Mouse (Mus musculus) left cerebral cortex, postnatal 25 days (tissue): ENCODE data around the gene Id4. TPM values are rescaled to one million over a fixed set of nuclear protein-coding genes. Genes with fewer than 3 reads are reported as not detected.

Experiments
- DNase-seq, 2 experiments: peaks; one replicate each; pipeline ENCODE4 v3.0.0; 2022; ENCODE audit warnings: low spot score in 2 of 2, mixed read lengths in 1 of 2
- intact Hi-C: fragments of 180-260 bp; cut with DNase I; formaldehyde crosslinking; loops from one replicate; pipeline ENCODE4 v1.15.1; 2025
- total RNA-seq, 2 experiments: library from RNA; stranded (reverse); gene quantifications; 2 replicates each; pipeline ENCODE4 v1.2.3; 2021

Gene Id4
- 10 to 100 TPM; 36.2 to 42.2 TPM for total RNA-seq

DNA sequence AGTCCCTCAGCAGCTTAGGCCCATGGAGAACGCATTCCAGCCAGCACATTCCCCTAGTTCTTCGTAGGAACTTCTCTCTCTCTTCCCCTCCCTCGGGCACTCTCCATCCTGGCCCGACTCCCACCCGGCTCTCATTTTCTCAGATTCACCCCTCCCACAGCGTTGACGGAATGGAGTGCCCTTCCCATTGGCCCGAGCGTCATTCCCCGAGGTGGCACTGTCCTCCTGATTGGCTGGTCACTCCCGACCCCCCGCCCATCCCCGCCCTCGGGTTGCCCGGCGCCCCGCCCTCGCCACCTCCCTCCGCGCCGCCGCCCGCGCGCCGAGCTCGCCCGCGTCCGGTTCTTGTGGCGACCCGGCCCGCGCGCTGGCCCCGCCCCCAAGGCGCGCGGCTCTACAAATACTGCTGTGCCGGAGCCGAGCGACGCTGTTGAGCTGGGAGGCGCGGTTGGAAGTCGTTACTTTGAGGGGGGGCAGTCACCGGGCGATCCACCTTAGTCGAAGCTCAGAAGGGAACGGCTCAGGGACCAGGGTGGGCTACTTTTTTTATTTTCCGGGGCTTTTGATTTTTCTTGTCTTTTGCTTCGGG, at the start of gene Id4:
Gene Id4, plus strand, starts transcription at position 539 of the 589 bp plus-strand sequence.
- DNase-seq = peak; percentile 90 to 98
- intact Hi-C loops = loop anchor here (1.0 to 10.0 kb wide), 3 partner anchors 33 to 416 kb away; no protein-coding TSS in a partner anchor

GRCm38 (mm10) chr13:48227136-48227535, 33.9 kb upstream of the Id4 start:
- intact Hi-C loops = loop anchor here (1.0 kb wide), 1 partner anchor 34 kb away; the partner anchor contains the start of gene Id4
- DNase-seq = peak; percentile 12 to 15

GRCm38 (mm10) chr13:48227712-48228111, 33.3 kb upstream of the Id4 start:
- peak; percentile 93 to 97 for DNase-seq
- intact Hi-C loops = loop anchor here (1.0 kb wide), 1 partner anchor 34 kb away; the partner anchor contains the start of gene Id4

DNA sequence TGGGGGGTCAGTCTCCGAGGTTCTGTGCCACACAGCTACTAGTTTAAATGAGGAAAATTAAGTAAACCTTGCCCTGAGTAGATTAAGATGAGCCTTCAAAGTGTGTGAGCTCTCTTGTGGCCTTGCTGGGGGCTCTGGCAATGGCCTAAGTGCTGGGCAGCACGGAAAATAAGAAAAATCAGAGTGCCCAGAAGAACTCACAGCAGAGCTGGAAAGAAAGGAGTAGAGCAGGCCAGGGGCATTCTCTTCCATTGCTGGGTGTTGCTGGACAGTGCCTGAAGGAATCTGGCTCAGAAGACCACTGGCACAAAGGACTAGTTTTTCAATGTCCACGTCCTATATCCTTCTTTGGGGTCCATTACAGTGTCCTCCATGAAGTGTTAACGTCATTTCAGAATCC, 32.9 kb upstream of the Id4 start:
- intact Hi-C loops = no loop called here
- no peak for DNase-seq

- intact Hi-C loops = no loop called here
- DNase-seq = no peak
Observed at GRCm38 (mm10) chr13:48230996-48231395, 30.0 kb upstream of the Id4 start.

DNA sequence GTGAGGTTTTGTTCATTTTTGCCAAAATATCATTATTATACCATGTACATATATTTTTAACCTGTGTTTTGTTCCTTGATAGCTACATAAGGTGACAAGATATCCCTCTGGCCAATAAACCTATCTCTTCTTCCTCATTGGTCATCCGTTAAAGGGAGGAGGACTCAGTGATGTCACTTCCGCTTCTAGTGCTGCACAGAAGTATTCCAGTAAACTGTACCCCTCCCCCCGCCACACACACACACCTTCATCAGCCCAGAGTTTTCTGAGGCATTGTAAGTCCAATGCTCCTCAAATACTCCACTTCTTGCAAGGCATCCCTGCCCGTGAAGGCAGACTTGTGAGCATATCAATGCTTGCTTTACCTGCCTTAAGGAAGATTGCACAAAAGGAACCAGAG, 24.6 kb upstream of the Id4 start:
- intact Hi-C loops = no loop called here
- DNase-seq = no peak

GRCm38 (mm10) chr13:48236865-48237264, 24.2 kb upstream of the Id4 start:
- DNase-seq = no peak
- intact Hi-C loops = no loop called here

GRCm38 (mm10) chr13:48237516-48237915, 23.5 kb upstream of the Id4 start:
- intact Hi-C loops = no loop called here

DNA sequence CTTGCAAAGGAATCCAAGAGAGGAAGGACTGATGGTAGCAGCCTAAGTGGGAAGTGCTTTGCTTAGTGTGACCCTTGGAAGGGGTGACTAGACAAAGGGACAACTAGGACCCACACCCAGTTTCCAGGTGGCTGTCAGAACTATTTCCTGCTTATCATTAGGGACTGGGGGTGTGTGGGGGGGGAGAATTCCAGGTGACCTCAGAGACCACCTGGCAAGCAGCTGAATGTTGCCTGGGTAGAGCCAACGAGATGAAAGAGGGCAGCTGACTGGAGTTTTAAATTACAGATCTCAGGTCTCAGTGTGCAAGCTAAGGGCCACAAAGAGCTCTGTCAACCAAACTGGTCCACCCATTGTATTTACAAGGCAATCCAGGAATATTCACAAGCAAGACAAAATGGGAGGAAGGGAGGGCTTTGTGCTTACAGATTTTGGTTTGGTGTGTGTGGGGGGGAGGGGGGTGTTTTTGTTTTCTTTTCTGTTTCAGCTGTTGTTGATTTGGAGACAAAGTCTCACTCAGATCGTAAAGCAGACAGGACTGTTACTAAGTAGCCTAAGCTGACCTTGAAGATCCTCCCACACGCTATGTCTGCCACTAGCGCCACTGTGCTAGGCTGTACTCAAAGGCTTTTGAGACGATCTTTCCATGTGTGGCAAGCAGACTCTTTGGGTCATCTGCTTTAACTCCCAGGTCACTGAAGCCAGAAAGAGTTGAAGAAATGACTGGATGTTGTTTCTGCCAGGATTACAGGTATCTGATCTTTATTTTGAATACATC, 15.6 kb upstream of the Id4 start:
- no peak for DNase-seq
- intact Hi-C loops = no loop called here

More at GRCm38 (mm10) chr13:48237516-48237915, 23.5 kb upstream of the Id4 start:
- DNase-seq = no peak

DNA sequence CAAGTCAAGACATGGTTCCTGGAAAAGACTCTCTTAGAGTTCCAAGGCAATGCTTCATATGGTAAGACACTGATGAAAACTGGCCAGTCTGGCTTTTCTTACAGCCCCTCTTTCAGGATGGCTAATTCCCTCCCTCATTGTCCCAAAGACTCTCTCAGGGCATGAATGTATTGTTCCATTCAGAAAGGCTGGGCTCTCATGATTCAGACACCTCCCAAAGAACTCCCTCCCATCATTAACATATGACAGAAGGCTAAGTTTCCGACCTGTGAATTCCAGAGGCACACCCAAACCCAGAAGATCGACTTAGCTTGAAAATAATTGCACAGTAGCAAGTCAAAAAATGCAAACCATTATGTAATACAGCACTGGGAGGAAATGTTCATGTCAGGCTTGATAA, 8.5 kb upstream of the Id4 start:
- intact Hi-C loops = no loop called here
- no peak for DNase-seq

DNA sequence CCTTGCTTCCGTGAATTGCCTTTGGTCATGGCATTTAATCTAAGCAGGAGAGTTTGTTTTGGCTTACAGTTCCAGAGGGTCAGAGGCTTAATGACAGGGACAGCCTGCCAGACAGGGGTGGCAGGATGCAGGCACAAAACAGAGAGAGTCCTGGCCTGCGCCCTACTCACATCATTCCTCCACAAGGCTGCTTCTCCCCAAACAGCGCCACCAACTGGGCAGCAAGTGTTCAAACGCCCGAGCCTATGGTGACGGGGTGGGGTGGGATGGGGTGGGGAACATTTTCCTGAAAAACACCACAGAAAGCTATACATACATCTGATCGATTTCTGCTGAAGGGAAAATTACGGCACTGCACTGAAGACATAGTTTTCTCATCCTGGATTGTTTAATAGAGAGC, 6.0 kb upstream of the Id4 start:
- intact Hi-C loops = no loop called here

DNA sequence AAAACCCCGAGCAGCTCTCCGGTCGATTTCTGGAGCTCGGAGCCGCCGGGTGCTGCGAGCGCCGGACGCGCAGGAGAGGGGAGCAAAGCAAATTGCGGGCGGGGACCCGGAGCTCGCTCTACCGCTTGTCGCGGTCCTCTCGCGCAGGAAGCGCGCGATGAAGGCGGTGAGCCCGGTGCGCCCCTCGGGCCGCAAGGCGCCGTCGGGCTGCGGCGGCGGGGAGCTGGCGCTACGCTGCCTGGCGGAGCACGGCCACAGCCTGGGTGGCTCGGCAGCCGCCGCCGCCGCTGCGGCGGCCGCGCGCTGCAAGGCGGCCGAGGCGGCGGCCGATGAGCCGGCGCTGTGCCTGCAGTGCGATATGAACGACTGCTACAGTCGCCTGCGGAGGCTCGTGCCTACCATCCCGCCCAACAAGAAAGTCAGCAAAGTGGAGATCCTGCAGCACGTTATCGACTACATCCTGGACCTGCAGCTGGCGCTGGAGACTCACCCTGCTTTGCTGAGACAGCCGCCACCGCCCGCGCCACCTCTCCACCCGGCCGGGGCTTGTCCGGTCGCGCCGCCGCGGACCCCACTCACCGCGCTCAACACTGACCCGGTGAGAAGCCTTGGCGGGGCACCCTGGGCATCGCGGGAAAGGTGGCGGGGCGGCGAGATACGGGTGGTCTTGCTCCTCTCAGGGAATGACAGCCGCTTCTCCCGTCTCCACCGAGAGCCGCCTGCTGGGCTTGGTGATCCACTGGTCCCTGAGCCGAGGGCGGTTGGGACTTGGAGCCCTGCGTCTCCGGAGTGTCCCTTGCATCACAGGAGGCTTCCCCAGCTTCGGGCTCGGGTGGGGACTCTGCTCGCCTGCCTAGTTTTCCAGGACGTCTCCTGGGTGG, 553 bp downstream of the Id4 start:
- intact Hi-C loops = loop anchor here (1.0 to 10.0 kb wide), 3 partner anchors 34 to 417 kb away; no protein-coding TSS in a partner anchor
- peak; percentile 51 to 62 for DNase-seq

More for the DNA sequence above, 6.0 kb upstream of the Id4 start:
- DNase-seq = no peak

GRCm38 (mm10) chr13:48262451-48262969, 1.5 kb downstream of the Id4 start:
- intact Hi-C loops = loop anchor here (5.0 to 10.0 kb wide), 2 partner anchors 240 to 418 kb away; no protein-coding TSS in a partner anchor
- peak; percentile 18 to 36 for DNase-seq

DNA sequence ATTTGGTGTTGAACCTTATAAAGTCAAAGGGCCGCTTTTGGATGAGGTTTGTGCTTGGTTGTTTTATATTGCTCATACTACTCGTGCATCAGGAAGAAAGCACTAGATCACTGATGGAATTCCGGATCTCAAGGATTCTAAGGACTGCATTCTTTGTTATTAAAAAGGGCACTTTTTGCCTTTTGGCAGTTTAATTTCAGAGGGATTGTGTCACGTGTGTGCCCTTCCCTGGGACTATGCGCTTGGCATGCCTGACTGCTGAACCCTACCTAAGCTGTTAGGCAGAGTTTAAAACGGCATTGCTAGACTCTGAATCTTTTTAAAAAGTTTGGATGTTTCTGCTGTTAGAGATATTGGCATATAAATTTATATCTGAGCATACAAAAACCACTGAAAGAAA, 4.0 kb downstream of the Id4 start:
- intact Hi-C loops = loop anchor here (10.0 kb wide), 1 partner anchor 420 kb away; no protein-coding TSS in a partner anchor
- DNase-seq = no peak

DNA sequence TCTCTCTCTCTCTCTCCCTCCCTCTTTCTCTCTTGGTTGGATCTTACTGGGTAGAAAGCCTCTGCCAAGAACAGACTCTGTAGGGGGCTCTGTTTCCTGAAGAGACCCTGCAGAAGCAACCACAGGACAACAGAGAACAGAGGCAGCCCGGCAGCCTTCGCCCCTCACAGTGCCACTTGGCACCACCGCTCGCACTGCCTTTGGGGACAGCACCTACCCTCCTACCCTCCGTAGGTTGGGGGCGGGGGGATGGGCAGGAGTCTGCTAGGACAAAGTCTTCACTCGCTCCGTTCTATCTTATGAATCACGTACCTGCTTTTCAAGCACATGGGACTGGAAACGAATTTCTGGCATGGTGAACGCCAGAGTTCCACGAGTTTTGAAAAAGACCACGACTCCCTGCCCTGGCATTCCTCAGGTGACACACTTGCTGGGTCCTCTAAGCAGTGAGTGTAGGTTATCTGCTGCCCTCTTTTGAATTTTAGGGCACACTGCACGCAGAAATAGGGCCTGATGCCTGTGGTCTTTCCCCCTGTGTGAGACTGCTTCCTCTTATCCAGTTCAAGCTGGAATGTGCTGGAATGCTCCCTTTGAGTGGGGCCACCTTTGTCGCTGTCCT, 12.5 kb downstream of the Id4 start:
- intact Hi-C loops = loop anchor here (2.0 to 5.0 kb wide), 2 partner anchors 607 to 926 kb away; no protein-coding TSS in a partner anchor
- peak; percentile 38 to 43 for DNase-seq

DNA sequence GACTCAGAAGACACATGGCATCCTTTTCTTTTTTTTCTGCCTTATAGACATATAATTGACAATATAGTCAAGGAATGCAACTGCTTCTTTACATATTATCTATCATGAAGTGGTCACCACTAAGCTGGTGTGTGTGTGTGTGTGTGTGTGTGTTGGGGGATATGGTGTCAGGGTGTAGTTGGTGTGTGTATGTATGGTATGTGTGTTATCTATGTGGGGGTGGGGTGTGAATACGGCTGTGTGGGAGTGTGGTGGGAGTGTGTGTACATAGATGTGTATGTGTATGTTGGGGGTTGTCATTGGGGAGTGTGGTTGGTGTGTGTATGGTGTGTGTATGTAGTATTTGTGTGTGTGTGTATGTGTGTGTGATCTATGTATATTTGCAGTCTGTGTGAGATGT, 13.1 kb downstream of the Id4 start:
- intact Hi-C loops = loop anchor here (5.0 kb wide), 1 partner anchor 927 kb away; no protein-coding TSS in a partner anchor

GRCm38 (mm10) chr13:48276981-48277380, 16.0 kb downstream of the Id4 start:
- no peak for DNase-seq
- intact Hi-C loops = no loop called here

More for the DNA sequence above, 13.1 kb downstream of the Id4 start:
- no peak for DNase-seq

- DNase-seq = no peak
- intact Hi-C loops = no loop called here
Observed at GRCm38 (mm10) chr13:48284426-48284825, 23.4 kb downstream of the Id4 start.
